Mouse (Mus musculus) ES-Bruce4 (cell line): ENCODE results near the gene Atp11a. TPM values are rescaled to one million over a fixed set of nuclear protein-coding genes. Genes with fewer than 3 reads are reported as not detected.

Source experiments
- H3K27ac ChIP-seq: 2 replicates; pipeline ENCODE4 v1.5.1; 2012; ENCODE audit warnings: low read length, inconsistent platforms; ENCODE audit not compliant: insufficient read depth
- H3K27me3 ChIP-seq: 2 replicates; pipeline ENCODE4 v1.6.1; 2012; ENCODE audit warnings: mild to moderate bottlenecking, low read length, inconsistent platforms; ENCODE audit not compliant: control insufficient read depth, poor library complexity, insufficient read depth, severe bottlenecking
- H3K36me3 ChIP-seq: 2 replicates; pipeline ENCODE4 v1.6.1; 2012; ENCODE audit warnings: inconsistent platforms, mild to moderate bottlenecking, low read length, moderate library complexity; ENCODE audit not compliant: control insufficient read depth, poor library complexity, insufficient read depth, severe bottlenecking
- H3K4me1 ChIP-seq: one replicate; pipeline ENCODE4 v1.8.1; 2011; ENCODE audit warnings: low read length; ENCODE audit not compliant: control insufficient read depth, insufficient read depth
- H3K4me3 ChIP-seq: 2 replicates; pipeline ENCODE4 v1.5.1; 2011; ENCODE audit warnings: low read depth, mild to moderate bottlenecking, low read length
- H3K9ac ChIP-seq: 2 replicates; pipeline ENCODE4 v1.6.1; 2012; ENCODE audit warnings: low read depth, mild to moderate bottlenecking, inconsistent platforms; ENCODE audit not compliant: poor library complexity, severe bottlenecking
- H3K9me3 ChIP-seq: replicated peaks from 2 replicates; pipeline ENCODE4 v1.6.1; 2012; ENCODE audit warnings: mild to moderate bottlenecking, low read length, inconsistent platforms; ENCODE audit not compliant: control insufficient read depth, poor library complexity, insufficient read depth, severe bottlenecking
- CTCF ChIP-seq: IDR thresholded peaks from one replicate; pipeline ENCODE4 v1.8.1; 2011; ENCODE audit warnings: low read depth, low read length
- EP300 ChIP-seq: IDR thresholded peaks from 2 replicates; pipeline ENCODE4 v1.6.1; 2011; ENCODE audit warnings: low read depth, low read length; ENCODE audit not compliant: insufficient read depth
- POLR2A ChIP-seq: IDR thresholded peaks from one replicate; pipeline ENCODE4 v1.8.1; 2011; ENCODE audit warnings: low read length; ENCODE audit not compliant: insufficient read depth
- polyA plus RNA-seq: library from polyadenylated mRNA; stranded (reverse); fragments of >200 nt; gene quantifications from 2 replicates; pipeline ENCODE4 v1.2.4, GENCODE M21; 2011; ENCODE audit warnings: low read depth; ENCODE audit not compliant: missing spikeins, insufficient read depth, insufficient read length

Atp11a gene
- polyA plus RNA-seq, 1 experiment = 58.5 TPM

- Histone ChIP-seq H3K27ac (peak overlapping the region; percentile 77), H3K36me3 (no peaks in the 10 kb centered on the region), H3K9ac (no peak overlapping the region), H3K4me3 (no peak overlapping the region), H3K9me3 (no peaks in the 10 kb centered on the region), H3K4me1 (peaks cover 2% of the 10 kb centered on the region), H3K27me3 (no peaks in the 10 kb centered on the region)
- TF ChIP-seq EP300 = peak; percentile 77
- no peak for TF ChIP-seq CTCF
Measured at GRCm38 (mm10) chr8:12912011-12912410, 155.2 kb downstream of the Atp11a start.

- no peaks in the 10 kb centered on the region for H3K4me1 ChIP-seq
- no peaks in the 10 kb centered on the region for H3K27me3 ChIP-seq
- H3K4me3 ChIP-seq = peak overlapping the region; percentile 71
- H3K9me3 ChIP-seq = no peaks in the 10 kb centered on the region
- no peaks in the 10 kb centered on the region for H3K36me3 ChIP-seq
- peak overlapping the region; percentile 3; the same call in 1 of the 2 replicates for H3K27ac ChIP-seq
- peak overlapping the region; percentile 64 for H3K9ac ChIP-seq
- TF ChIP-seq POLR2A (peak; percentile 32), CTCF (no peak), EP300 (peak; percentile 82; the same call in 1 of the 2 replicates)
Measured at GRCm38 (mm10) chr8:12915187-12916006, 158.6 kb downstream of the Atp11a start.

- no peaks in the 10 kb centered on the region for H3K27me3 ChIP-seq
- H3K27ac ChIP-seq = no peak overlapping the region
- H3K9ac ChIP-seq = peak overlapping the region; percentile 64
- H3K4me1 ChIP-seq = no peaks in the 10 kb centered on the region
- H3K36me3 ChIP-seq = no peaks in the 10 kb centered on the region
- TF ChIP-seq EP300 (no peak), POLR2A (no peak), CTCF (no peak)
- H3K4me3 ChIP-seq = peak overlapping the region; percentile 71
- no peaks in the 10 kb centered on the region for H3K9me3 ChIP-seq
Measured at GRCm38 (mm10) chr8:12916156-12916900, 159.5 kb downstream of the Atp11a start.

GRCm38 (mm10) chr8:12917029-12917428 is 160.2 kb downstream of the Atp11a start:
- Histone ChIP-seq H3K9me3 (no peaks in the 10 kb centered on the region), H3K36me3 (no peaks in the 10 kb centered on the region), H3K4me1 (no peaks in the 10 kb centered on the region), H3K4me3 (no peak overlapping the region), H3K27me3 (no peaks in the 10 kb centered on the region), H3K27ac (no peak overlapping the region), H3K9ac (no peak overlapping the region)
- TF ChIP-seq EP300 (no peak), CTCF (no peak), POLR2A (no peak)

GRCm38 (mm10) chr8:12917831-12918230 is 161.0 kb downstream of the Atp11a start:
- H3K4me1 ChIP-seq = no peaks in the 10 kb centered on the region
- TF ChIP-seq POLR2A = no peak
- no peak for TF ChIP-seq CTCF
- no peaks in the 10 kb centered on the region for H3K36me3 ChIP-seq
- no peak overlapping the region for H3K9ac ChIP-seq
- no peaks in the 10 kb centered on the region for H3K27me3 ChIP-seq
- H3K27ac ChIP-seq = no peak overlapping the region
- no peaks in the 10 kb centered on the region for H3K9me3 ChIP-seq
- H3K4me3 ChIP-seq = no peak overlapping the region

Other genes with a start within 250 kb of the Atp11a start
- gene Spaca7, start 184.0 kb upstream of the Atp11a start, polyA plus RNA-seq = not detected in 2 replicates
- 36.4 and 44.4 TPM in 2 replicates for gene Tubgcp3, start 84.8 kb upstream of the Atp11a start, polyA plus RNA-seq
- 15.5 and 18.3 TPM in 2 replicates for gene Mcf2l, start 116.8 kb downstream of the Atp11a start, polyA plus RNA-seq